Mouse (Mus musculus) kidney, adult 2 months (tissue): ENCODE measurements around the gene Prdm12. TPM values are rescaled to one million over a fixed set of nuclear protein-coding genes. Genes with fewer than 3 reads are reported as not detected.
A peak's percentile ranks its signal among the peaks of the same experiment; 100 is the strongest.

Source experiments
- DNase-seq: peaks from one replicate; pipeline ENCODE4 v3.0.0; 2021
- H3K27ac ChIP-seq: fragments of 200-500 bp; 2 replicates; pipeline ENCODE4 v1.5.1; 2012; ENCODE audit warnings: low read depth, low read length, control low read depth, inconsistent platforms; ENCODE audit not compliant: insufficient read depth
- H3K27me3 ChIP-seq: fragments of 200-500 bp; replicated peaks from 2 replicates; pipeline ENCODE4 v1.6.1; 2012; ENCODE audit warnings: mild to moderate bottlenecking, moderate library complexity, low read length, inconsistent platforms; ENCODE audit not compliant: control insufficient read depth, insufficient read depth
- H3K36me3 ChIP-seq: fragments of 200-500 bp; 2 replicates; pipeline ENCODE4 v1.6.1; 2012; ENCODE audit warnings: mild to moderate bottlenecking, moderate library complexity, low read length, inconsistent platforms; ENCODE audit not compliant: control insufficient read depth, insufficient read depth
- H3K4me1 ChIP-seq: fragments of 200-500 bp; 2 replicates; pipeline ENCODE4 v1.6.1; 2011; ENCODE audit warnings: low read length; ENCODE audit not compliant: control insufficient read depth, insufficient read depth
- H3K4me3 ChIP-seq: fragments of 200-500 bp; 2 replicates; pipeline ENCODE4 v1.5.1; 2011; ENCODE audit warnings: mild to moderate bottlenecking, low read depth, low read length, control low read depth; ENCODE audit not compliant: insufficient read depth
- CTCF ChIP-seq: fragments of 200-500 bp; conservative IDR thresholded peaks from 2 replicates; pipeline ENCODE4 v1.5.1; 2011; ENCODE audit warnings: low read depth, mild to moderate bottlenecking, control low read depth, low read length, moderate library complexity, mixed read lengths; ENCODE audit not compliant: insufficient read depth, insufficient read length
- POLR2A ChIP-seq: fragments of 200-500 bp; IDR thresholded peaks from one replicate; pipeline ENCODE4 v1.6.1; 2011; ENCODE audit warnings: low read depth, low read length, control low read depth
- WGBS: fragments of 180-500 bp; shearing (Covaris S2); methylation state at CpG from one replicate; pipeline ENCODE4 v1.1.7; 2018; 5-methylcytosine and 5-hydroxymethylcytosine counted together
- polyA plus RNA-seq: library from polyadenylated mRNA; depleted of rRNA; stranded (reverse); fragments of >200 nt; gene quantifications from 2 replicates; pipeline ENCODE4 v1.2.3, GENCODE M21; 2012

Gene Prdm12
- polyA plus RNA-seq, 1 experiment, result not detected

GRCm38 (mm10) chr2:31641929-31642328 is 2.1 kb downstream of the Prdm12 start:
- Histone ChIP-seq H3K27ac (no peak overlapping the region), H3K27me3 (peaks cover 4% of the 10 kb centered on the region), H3K4me1 (no peaks in the 10 kb centered on the region), H3K36me3 (no peaks in the 10 kb centered on the region), H3K4me3 (no peak overlapping the region)
- no peak for DNase-seq
- TF ChIP-seq CTCF, result no peak
- no peak for TF ChIP-seq POLR2A
- 4% methylated on average over 18 of the region's 18 CpGs for WGBS

- peak overlapping the region; percentile 39; the same call in 1 of the 2 replicates for H3K4me3 ChIP-seq
- 0 out of 2 replicates have a peak, but pooled peaks cover 1% of the 10 kb centered on the region for H3K27me3 ChIP-seq
- no peaks in the 10 kb centered on the region for H3K4me1 ChIP-seq
- 1% methylated on average over 100 of the region's 109 CpGs for WGBS
- H3K27ac ChIP-seq, result no peak overlapping the region
- DNase-seq, result no peak
- TF ChIP-seq POLR2A (no peak), CTCF (no peak)
- H3K36me3 ChIP-seq, result no peaks in the 10 kb centered on the region
Observed at GRCm38 (mm10) chr2:31653971-31654853, 14.4 kb downstream of the Prdm12 start.

- WGBS, result 6% methylated on average over 22 of the region's 22 CpGs
- Histone ChIP-seq H3K27me3 (0 out of 2 replicates have a peak, but pooled peaks cover 1% of the 10 kb centered on the region), H3K27ac (no peak overlapping the region), H3K4me1 (no peaks in the 10 kb centered on the region), H3K36me3 (no peaks in the 10 kb centered on the region), H3K4me3 (no peak overlapping the region)
- TF ChIP-seq POLR2A (no peak), CTCF (peak; percentile 51)
- DNase-seq, result peak; percentile 49
Observed at GRCm38 (mm10) chr2:31654854-31655559, 15.2 kb downstream of the Prdm12 start.

- Histone ChIP-seq H3K36me3 (no peaks in the 10 kb centered on the region), H3K27ac (no peak overlapping the region), H3K4me3 (no peak overlapping the region), H3K27me3 (0 out of 2 replicates have a peak, but pooled peaks cover 1% of the 10 kb centered on the region), H3K4me1 (no peaks in the 10 kb centered on the region)
- TF ChIP-seq CTCF, result no peak
- no peak for TF ChIP-seq POLR2A
- whole genome bisulfite sequencing, result 80% methylated on average over 7 of the region's 7 CpGs
- DNase-seq, result no peak
Observed at GRCm38 (mm10) chr2:31656374-31656773, 16.5 kb downstream of the Prdm12 start.

GRCm38 (mm10) chr2:31662939-31663803 is 23.3 kb downstream of the Prdm12 start:
- DNase-seq, result peak; percentile 21
- TF ChIP-seq CTCF (no peak), POLR2A (no peak)
- H3K4me1 ChIP-seq, result peaks cover 3% of the 10 kb centered on the region; the same call in 1 of the 2 replicates
- no peak overlapping the region for H3K4me3 ChIP-seq
- no peaks in the 10 kb centered on the region for H3K36me3 ChIP-seq
- no peak overlapping the region for H3K27ac ChIP-seq
- WGBS, result 30% methylated on average over 8 of the region's 8 CpGs
- no peaks in the 10 kb centered on the region for H3K27me3 ChIP-seq

- H3K4me1 ChIP-seq, result peaks cover 3% of the 10 kb centered on the region; the same call in 1 of the 2 replicates
- WGBS, result 31% methylated on average over 1 of the region's 1 CpGs
- no peaks in the 10 kb centered on the region for H3K27me3 ChIP-seq
- TF ChIP-seq POLR2A, result no peak
- no peak for TF ChIP-seq CTCF
- no peak overlapping the region for H3K4me3 ChIP-seq
- H3K27ac ChIP-seq, result no peak overlapping the region
- H3K36me3 ChIP-seq, result no peaks in the 10 kb centered on the region
- peak; percentile 73 for DNase-seq
Observed at GRCm38 (mm10) chr2:31663804-31664180, 24.0 kb downstream of the Prdm12 start.
